Mouse (Mus musculus) cerebellum, adult 9-11 months (tissue): ENCODE results near the gene Ctnnal1.

Source experiments
- DNase-seq: peaks from one replicate; pipeline ENCODE4 v3.0.0; 2022

The Ctnnal1 gene

GRCm38 (mm10) chr4:56858733-56859132, 6.3 kb downstream of the Ctnnal1 start:
- no peak for DNase-seq

GRCm38 (mm10) chr4:56856371-56856949, 8.5 kb downstream of the Ctnnal1 start:
- DNase-seq, result no peak

- DNase-seq, result no peak
Observed at GRCm38 (mm10) chr4:56855935-56856334, 9.1 kb downstream of the Ctnnal1 start.

GRCm38 (mm10) chr4:56850724-56851123, 14.3 kb downstream of the Ctnnal1 start:
- DNase-seq, result no peak

GRCm38 (mm10) chr4:56848044-56848443, 16.9 kb downstream of the Ctnnal1 start:
- no peak for DNase-seq

GRCm38 (mm10) chr4:56847400-56847799, 17.6 kb downstream of the Ctnnal1 start:
- no peak for DNase-seq

GRCm38 (mm10) chr4:56845896-56846533, 19.0 kb downstream of the Ctnnal1 start:
- no peak for DNase-seq

GRCm38 (mm10) chr4:56844911-56845310, 20.1 kb downstream of the Ctnnal1 start:
- DNase-seq, result no peak

- no peak for DNase-seq
Observed at GRCm38 (mm10) chr4:56843963-56844362, 21.0 kb downstream of the Ctnnal1 start.

- no peak for DNase-seq
Observed at GRCm38 (mm10) chr4:56842501-56842900, 22.5 kb downstream of the Ctnnal1 start.

GRCm38 (mm10) chr4:56840297-56840696, 24.7 kb downstream of the Ctnnal1 start:
- no peak for DNase-seq

- DNase-seq, result no peak
Observed at GRCm38 (mm10) chr4:56837661-56838060, 27.3 kb downstream of the Ctnnal1 start.

- DNase-seq, result no peak
Observed at GRCm38 (mm10) chr4:56831998-56832397, 33.0 kb downstream of the Ctnnal1 start.

- DNase-seq, result no peak
Observed at GRCm38 (mm10) chr4:56831013-56831609, 33.9 kb downstream of the Ctnnal1 start.

- no peak for DNase-seq
Observed at GRCm38 (mm10) chr4:56829511-56829921, 35.5 kb downstream of the Ctnnal1 start.

- DNase-seq, result no peak
Observed at GRCm38 (mm10) chr4:56828932-56829331, 36.1 kb downstream of the Ctnnal1 start.

- DNase-seq, result no peak
Observed at GRCm38 (mm10) chr4:56824231-56824630, 40.8 kb downstream of the Ctnnal1 start.

- DNase-seq, result no peak
Observed at GRCm38 (mm10) chr4:56820017-56820550, 44.9 kb downstream of the Ctnnal1 start.

- DNase-seq, result no peak
Observed at GRCm38 (mm10) chr4:56815131-56815530, 49.9 kb downstream of the Ctnnal1 start.

- DNase-seq, result no peak
Observed at GRCm38 (mm10) chr4:56812096-56812495, 52.9 kb downstream of the Ctnnal1 start.

- no peak for DNase-seq
Observed at GRCm38 (mm10) chr4:56811642-56812041, 53.3 kb downstream of the Ctnnal1 start.

GRCm38 (mm10) chr4:56809050-56809449, 55.9 kb downstream of the Ctnnal1 start:
- DNase-seq, result no peak

- no peak for DNase-seq
Observed at GRCm38 (mm10) chr4:56802669-56803150, 62.3 kb downstream of the Ctnnal1 start.
